Mouse (Mus musculus): Measurements from ENCODE around the gene Wrb.
"Not testable (repeated sequence)": the region's sequence is repeated elsewhere in the genome, so short reads cannot be mapped to it uniquely, and the experiment has no call there.

Gene Wrb

DNA sequence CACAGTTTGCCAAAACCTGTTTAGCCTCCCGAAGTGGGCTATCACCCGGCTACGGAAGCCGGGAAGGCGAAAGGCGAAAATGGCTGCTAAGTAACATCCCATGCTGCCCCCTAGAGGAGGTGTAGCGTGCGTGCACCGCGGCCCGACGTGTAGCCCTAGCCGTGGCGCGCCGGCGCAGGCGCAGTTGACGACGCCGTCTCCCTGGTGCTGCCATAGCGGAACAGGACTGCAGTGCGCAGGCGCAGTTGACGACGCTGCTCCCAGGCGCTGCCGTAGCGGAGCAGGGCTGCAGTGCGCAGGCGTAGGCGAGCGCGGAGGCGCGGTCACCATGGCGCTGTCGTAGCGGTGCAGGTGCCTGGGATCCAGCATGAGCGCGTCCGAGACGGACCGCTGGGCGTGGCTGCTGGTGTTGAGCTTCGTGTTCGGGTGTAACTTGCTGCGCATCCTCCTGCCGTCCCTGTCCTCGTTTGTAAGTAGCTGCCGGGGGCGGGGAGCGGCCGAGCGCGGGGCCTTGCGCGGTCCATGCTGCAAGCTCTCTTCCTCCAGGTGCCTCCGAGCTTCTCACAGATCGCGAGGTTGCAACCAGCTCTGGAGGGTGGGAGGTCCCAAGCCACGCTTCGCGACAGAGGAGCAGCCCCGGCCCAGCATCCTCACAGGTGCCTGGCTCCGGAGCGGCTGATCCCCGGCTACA is at the start of gene Wrb:
TSS of gene Wrb (plus strand) at position 298 of the 691 bp plus-strand sequence.
- peak; percentile 100 for DNase-seq (ENCODE audit: extremely low spot score, low spot score)

DNA sequence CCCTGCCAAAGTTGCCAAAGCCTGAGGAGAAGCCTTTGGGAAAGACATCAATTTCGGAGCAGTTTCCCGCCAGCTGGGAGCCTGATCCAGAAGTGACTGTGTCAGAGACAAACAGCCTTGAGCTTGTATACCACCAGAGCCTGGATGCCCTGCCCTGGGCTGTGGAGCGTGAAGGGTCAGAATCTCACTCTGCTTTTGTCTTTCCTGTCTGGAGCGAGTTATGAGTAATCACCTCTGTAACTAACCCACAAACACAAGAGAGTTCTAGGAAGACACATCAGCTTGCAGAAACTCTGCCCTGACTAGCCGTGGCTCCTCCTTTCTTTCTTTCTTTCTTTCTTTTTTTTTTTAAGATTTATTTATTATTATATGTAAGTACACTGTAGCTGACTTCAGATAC is 49.2 kb upstream of the Wrb start:
- no peak for DNase-seq (ENCODE audit: extremely low spot score, low spot score)

DNA sequence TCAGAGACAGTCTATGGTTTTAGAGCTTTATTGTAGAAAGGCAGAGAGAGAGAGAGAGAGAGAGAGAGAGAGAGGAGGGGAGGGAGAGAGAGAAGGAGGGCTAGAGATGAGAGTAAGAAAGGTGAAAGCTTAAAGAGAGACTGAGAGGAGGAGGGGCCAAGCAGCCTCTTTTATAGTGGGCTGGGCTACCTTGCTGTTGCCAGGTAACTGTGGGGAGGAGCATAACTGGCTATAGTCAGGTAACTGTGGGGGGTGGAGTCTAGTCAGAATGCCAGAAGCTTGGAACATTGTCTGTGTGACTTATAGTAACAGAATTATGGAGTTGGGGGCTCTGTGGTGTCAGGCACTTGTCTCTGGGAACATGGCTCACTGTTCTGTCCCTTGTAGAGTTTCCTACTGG is 47.4 kb upstream of the Wrb start:
- not testable (repeated sequence) for DNase-seq (ENCODE audit: extremely low spot score, low spot score)

- no peak for DNase-seq (ENCODE audit: extremely low spot score, low spot score)
Measured at GRCm38 (mm10) chr16:96103036-96103435, 42.2 kb upstream of the Wrb start.

GRCm38 (mm10) chr16:96109673-96110072 is 35.5 kb upstream of the Wrb start:
- no peak for DNase-seq (ENCODE audit: extremely low spot score, low spot score)

- no peak for DNase-seq (ENCODE audit: extremely low spot score, low spot score)
Measured at GRCm38 (mm10) chr16:96110655-96111345, 34.4 kb upstream of the Wrb start.

DNA sequence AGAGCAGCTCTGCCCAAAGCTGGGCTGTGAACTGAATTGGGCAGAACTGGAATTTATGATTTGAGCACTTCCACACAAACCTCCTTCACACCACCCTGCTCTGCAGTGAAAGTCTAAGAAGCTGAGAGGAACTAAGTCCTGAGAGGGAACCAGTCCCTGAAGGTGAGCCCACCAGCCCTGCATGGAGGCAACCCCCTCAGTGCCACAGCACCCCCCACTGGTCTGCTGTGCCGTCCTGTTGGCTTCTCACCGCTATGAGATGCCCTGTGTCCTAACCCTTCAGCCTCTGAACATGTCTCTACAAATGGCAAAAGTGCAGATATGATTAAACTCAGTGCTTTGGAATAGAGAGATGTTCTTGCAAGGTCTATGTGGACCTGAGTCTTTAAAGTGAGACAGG is 32.4 kb upstream of the Wrb start:
- DNase-seq (ENCODE audit: extremely low spot score, low spot score): no peak

DNA sequence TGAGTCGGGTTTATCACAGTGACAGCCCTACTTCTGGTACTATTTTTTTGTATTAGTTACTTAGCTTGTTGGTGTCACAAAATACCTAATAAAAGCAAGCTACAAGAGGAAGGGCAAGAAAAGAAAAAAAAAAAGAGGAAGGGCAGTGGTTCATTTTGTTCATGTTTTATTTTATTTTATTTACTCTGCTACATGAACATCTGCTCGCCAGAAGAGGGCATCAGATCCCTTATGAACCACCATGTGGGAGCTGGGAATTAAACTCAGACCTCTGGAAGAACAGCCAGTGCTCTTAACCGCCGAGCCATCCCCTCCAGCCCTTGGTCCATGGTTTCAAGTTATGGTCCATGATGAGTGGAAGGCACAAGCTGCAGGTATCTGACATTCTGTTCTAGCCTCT is 30.5 kb upstream of the Wrb start:
- DNase-seq (ENCODE audit: extremely low spot score, low spot score): no peak

GRCm38 (mm10) chr16:96120022-96120623 is 25.1 kb upstream of the Wrb start:
- DNase-seq (ENCODE audit: extremely low spot score, low spot score): no peak

DNA sequence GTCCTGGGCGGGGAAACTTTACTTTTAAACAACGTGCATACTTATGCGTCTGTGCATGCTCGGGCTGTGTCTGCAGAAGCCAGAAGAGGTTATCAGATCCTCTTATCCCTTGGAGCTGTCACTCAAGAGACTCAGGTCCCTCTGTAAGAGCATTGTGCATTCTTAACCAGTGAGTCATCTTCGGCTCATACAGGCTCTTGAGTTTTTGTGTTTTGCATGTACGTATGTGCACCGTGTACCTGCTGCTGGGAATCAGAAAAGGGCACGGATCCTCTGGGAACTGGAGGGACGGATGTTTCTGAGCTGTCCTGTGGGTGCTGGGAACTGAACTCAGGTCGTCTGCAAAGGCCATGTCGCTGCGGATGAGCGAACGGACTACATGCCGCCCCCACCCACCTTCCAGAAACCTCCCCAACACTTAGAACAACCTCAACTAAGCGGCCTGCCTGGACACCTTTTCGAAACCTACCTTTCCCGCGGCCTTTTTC is 18.5 kb upstream of the Wrb start:
- no peak for DNase-seq (ENCODE audit: extremely low spot score, low spot score)

GRCm38 (mm10) chr16:96127288-96127656 is 17.9 kb upstream of the Wrb start:
- DNase-seq (ENCODE audit: extremely low spot score, low spot score): no peak

GRCm38 (mm10) chr16:96127657-96128344 is 17.4 kb upstream of the Wrb start, which contains the start of gene Hmgn1:
Gene Hmgn1, minus strand, starts transcription at chr16:96127729.
- peak; percentile 99 for DNase-seq (ENCODE audit: extremely low spot score, low spot score)

DNA sequence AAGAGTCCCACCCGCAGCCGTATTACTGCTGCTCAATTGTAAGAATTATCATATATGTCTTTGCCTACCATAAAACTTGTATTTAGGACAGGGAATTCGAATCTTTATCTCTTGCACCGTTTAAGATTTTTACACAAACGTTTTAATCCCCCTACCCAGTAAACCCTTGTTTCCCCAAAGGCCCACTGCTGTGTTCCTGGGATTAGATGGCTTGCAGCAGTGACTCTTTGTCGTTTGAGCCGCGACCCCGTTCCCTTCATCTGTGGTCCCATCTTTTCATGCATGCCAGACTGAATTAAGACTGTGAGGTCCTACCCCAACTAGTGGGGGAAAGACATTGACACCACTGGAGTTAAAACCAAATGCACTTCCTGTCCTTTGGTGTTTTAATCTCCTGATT is 16.7 kb upstream of the Wrb start:
- DNase-seq (ENCODE audit: extremely low spot score, low spot score): no peak

DNA sequence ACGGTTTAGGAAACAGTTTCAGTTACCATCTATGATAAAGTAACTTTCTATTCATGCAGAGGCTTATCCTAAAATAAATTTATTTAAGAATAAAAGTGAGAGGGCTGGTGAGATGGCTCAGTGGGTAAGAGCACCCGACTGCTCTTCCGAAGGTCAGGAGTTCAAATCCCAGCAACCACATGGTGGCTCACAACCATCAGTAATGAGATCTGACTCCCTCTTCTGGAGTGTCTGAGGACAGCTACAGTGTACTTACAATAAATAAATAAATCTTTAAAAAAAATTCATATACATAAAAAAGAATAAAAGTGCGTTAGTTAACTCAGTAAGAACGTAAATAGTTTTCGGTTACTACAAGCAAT is 478 bp upstream of the Wrb start:
- not testable (repeated sequence) for DNase-seq (ENCODE audit: extremely low spot score, low spot score)

- no peak for DNase-seq (ENCODE audit: extremely low spot score, low spot score)
Measured at GRCm38 (mm10) chr16:96145814-96146213, 607 bp downstream of the Wrb start.

GRCm38 (mm10) chr16:96148834-96149233 is 3.6 kb downstream of the Wrb start:
- no peak for DNase-seq (ENCODE audit: extremely low spot score, low spot score)

DNA sequence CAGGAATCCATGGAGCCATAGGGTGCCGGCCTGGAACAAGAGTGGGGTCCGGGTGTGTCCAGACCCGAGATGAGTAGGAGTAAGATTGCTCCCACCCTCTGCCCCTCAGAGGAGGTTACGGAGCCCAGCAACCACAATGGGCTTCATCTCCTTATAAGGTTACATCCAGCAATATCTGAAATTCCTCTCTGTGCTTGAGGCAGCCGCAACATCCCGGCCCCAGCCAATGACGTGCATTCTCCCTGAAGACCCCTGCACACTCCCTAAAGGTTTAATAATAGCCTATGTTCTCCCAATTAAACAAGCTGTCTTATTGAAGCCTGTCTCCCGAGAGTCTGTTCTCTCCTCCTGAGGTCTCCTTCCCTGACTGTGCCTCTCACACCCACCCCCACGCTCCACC is 4.1 kb downstream of the Wrb start:
- no peak for DNase-seq (ENCODE audit: extremely low spot score, low spot score)

DNA sequence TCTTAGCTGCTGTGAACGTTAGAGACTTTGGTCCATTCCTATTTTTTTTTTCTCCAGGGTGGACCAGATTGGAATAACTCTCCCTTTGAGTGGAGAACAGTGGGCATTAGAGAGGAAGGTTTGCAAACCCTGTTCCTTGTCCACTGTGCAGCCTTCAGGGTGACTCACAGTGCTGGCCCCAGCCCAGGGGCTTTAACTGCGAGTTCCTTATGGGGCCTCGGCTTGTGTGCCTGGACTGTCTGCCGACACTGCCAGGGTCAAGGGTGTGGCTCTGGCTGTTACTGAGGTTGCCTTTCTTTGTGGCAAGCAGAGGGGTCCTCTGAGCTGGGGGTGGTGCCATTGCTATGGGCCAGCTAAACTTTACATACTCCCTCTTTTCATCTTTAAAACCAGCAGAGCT is 5.8 kb downstream of the Wrb start:
- DNase-seq (ENCODE audit: extremely low spot score, low spot score): no peak

DNA sequence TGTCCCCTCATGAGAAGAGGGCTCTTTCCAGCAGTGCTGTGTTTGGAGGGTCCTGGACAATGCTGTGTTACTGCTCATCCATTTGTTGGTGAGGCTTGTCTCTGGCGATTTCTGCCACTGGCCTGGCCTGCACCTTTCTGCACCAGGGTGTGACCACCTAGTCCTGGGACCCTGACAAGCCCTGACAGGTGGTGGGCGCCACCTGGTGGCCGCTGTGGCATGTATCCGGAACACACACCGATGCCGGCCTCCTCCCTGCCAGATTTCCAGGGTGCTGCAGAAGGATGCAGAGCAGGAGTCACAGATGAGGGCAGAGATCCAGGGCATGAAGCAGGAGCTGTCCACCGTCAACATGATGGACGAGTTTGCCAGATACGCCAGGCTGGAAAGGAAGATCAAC is 6.3 kb downstream of the Wrb start:
- peak; percentile 77 for DNase-seq (ENCODE audit: extremely low spot score, low spot score)

- no peak for DNase-seq (ENCODE audit: extremely low spot score, low spot score)
Measured at GRCm38 (mm10) chr16:96154476-96154875, 9.3 kb downstream of the Wrb start.

- no peak for DNase-seq (ENCODE audit: extremely low spot score, low spot score)
Measured at GRCm38 (mm10) chr16:96156019-96156418, 10.8 kb downstream of the Wrb start.

GRCm38 (mm10) chr16:96157171-96157570 is 12.0 kb downstream of the Wrb start:
- no peak for DNase-seq (ENCODE audit: extremely low spot score, low spot score)

Measured in neural tube, embryonic 10.5 days (tissue).